Mouse (Mus musculus): ENCODE results near the gene Bmpr1b. TPM values are rescaled to one million over a fixed set of nuclear protein-coding genes. Genes with fewer than 3 reads are reported as not detected.

The Bmpr1b gene
- polyA plus RNA-seq, 1 experiment: not detected

GRCm38 (mm10) chr3:141981613-141982432, 187.4 kb downstream of the Bmpr1b start:
- Histone ChIP-seq H3K27ac (ENCODE audit: control insufficient read depth, insufficient read depth, low read depth, low read length, poor library complexity) (no peak overlapping the region), H3K4me1 (ENCODE audit: control insufficient read depth, insufficient read depth, low read length) (no peaks in the 10 kb centered on the region)
- 90% methylated on average over 24 of the region's 24 CpGs for WGBS

GRCm38 (mm10) chr3:141966244-141966643, 203.0 kb downstream of the Bmpr1b start:
- H3K27ac ChIP-seq (ENCODE audit: control insufficient read depth, insufficient read depth, low read depth, low read length, poor library complexity): no peak overlapping the region
- no peaks in the 10 kb centered on the region for H3K4me1 ChIP-seq (ENCODE audit: control insufficient read depth, insufficient read depth, low read length)
- no peak overlapping the region for H3K4me3 ChIP-seq (replicated peaks; ENCODE audit: control insufficient read depth, low read depth, low read length)
- no peak for TF ChIP-seq CTCF (IDR thresholded peaks at IDR 0.05; ENCODE audit: control insufficient read depth, insufficient read depth, low read length)
- TF ChIP-seq POLR2A (IDR thresholded peaks at IDR 0.05; ENCODE audit: borderline replicate concordance, control insufficient read depth, low read depth, low read length): no peak
- 74% methylated on average over 4 of the region's 4 CpGs for WGBS

More at GRCm38 (mm10) chr3:141981613-141982432, 187.4 kb downstream of the Bmpr1b start:
- TF ChIP-seq CTCF (IDR thresholded peaks at IDR 0.05; ENCODE audit: control insufficient read depth, insufficient read depth, low read length) (no peak), POLR2A (IDR thresholded peaks at IDR 0.05; ENCODE audit: borderline replicate concordance, control insufficient read depth, low read depth, low read length) (no peak)
- H3K4me3 ChIP-seq (replicated peaks; ENCODE audit: control insufficient read depth, low read depth, low read length): no peak overlapping the region

- 68% methylated on average over 6 of the region's 6 CpGs for WGBS
- Histone ChIP-seq H3K4me3 (replicated peaks; ENCODE audit: control insufficient read depth, low read depth, low read length) (no peak overlapping the region), H3K4me1 (ENCODE audit: control insufficient read depth, insufficient read depth, low read length) (no peaks in the 10 kb centered on the region), H3K27ac (ENCODE audit: control insufficient read depth, insufficient read depth, low read depth, low read length, poor library complexity) (no peak overlapping the region)
- TF ChIP-seq CTCF (IDR thresholded peaks at IDR 0.05; ENCODE audit: control insufficient read depth, insufficient read depth, low read length): no peak
- TF ChIP-seq POLR2A (IDR thresholded peaks at IDR 0.05; ENCODE audit: borderline replicate concordance, control insufficient read depth, low read depth, low read length): no peak
Observed at GRCm38 (mm10) chr3:141952931-141953330, 216.3 kb downstream of the Bmpr1b start.

- Histone ChIP-seq H3K4me1 (ENCODE audit: control insufficient read depth, insufficient read depth, low read length) (no peaks in the 10 kb centered on the region), H3K27ac (ENCODE audit: control insufficient read depth, insufficient read depth, low read depth, low read length, poor library complexity) (no peak overlapping the region), H3K4me3 (replicated peaks; ENCODE audit: control insufficient read depth, low read depth, low read length) (no peak overlapping the region)
- TF ChIP-seq CTCF (IDR thresholded peaks at IDR 0.05; ENCODE audit: control insufficient read depth, insufficient read depth, low read length): no peak
- WGBS: 4% methylated on average over 8 of the region's 8 CpGs
Observed at GRCm38 (mm10) chr3:141950642-141951041, 218.6 kb downstream of the Bmpr1b start.

- no peak overlapping the region for H3K27ac ChIP-seq (ENCODE audit: control insufficient read depth, insufficient read depth, low read depth, low read length, poor library complexity)
- TF ChIP-seq CTCF (IDR thresholded peaks at IDR 0.05; ENCODE audit: control insufficient read depth, insufficient read depth, low read length): no peak
- no peak for TF ChIP-seq POLR2A (IDR thresholded peaks at IDR 0.05; ENCODE audit: borderline replicate concordance, control insufficient read depth, low read depth, low read length)
- H3K4me1 ChIP-seq (ENCODE audit: control insufficient read depth, insufficient read depth, low read length): no peaks in the 10 kb centered on the region
- no peak overlapping the region for H3K4me3 ChIP-seq (replicated peaks; ENCODE audit: control insufficient read depth, low read depth, low read length)
- 70% methylated on average over 1 of the region's 1 CpGs for WGBS
Observed at GRCm38 (mm10) chr3:141948506-141948905, 220.7 kb downstream of the Bmpr1b start.

GRCm38 (mm10) chr3:141948096-141948495, 221.1 kb downstream of the Bmpr1b start:
- TF ChIP-seq POLR2A (IDR thresholded peaks at IDR 0.05; ENCODE audit: borderline replicate concordance, control insufficient read depth, low read depth, low read length) (no peak), CTCF (IDR thresholded peaks at IDR 0.05; ENCODE audit: control insufficient read depth, insufficient read depth, low read length) (no peak)
- H3K4me1 ChIP-seq (ENCODE audit: control insufficient read depth, insufficient read depth, low read length): no peaks in the 10 kb centered on the region
- 75% methylated on average over 3 of the region's 3 CpGs for WGBS
- no peak overlapping the region for H3K27ac ChIP-seq (ENCODE audit: control insufficient read depth, insufficient read depth, low read depth, low read length, poor library complexity)
- no peak overlapping the region for H3K4me3 ChIP-seq (replicated peaks; ENCODE audit: control insufficient read depth, low read depth, low read length)

GRCm38 (mm10) chr3:141946846-141947245, 222.4 kb downstream of the Bmpr1b start:
- TF ChIP-seq CTCF (IDR thresholded peaks at IDR 0.05; ENCODE audit: control insufficient read depth, insufficient read depth, low read length) (no peak), POLR2A (IDR thresholded peaks at IDR 0.05; ENCODE audit: borderline replicate concordance, control insufficient read depth, low read depth, low read length) (no peak)
- H3K4me1 ChIP-seq (ENCODE audit: control insufficient read depth, insufficient read depth, low read length): no peaks in the 10 kb centered on the region
- H3K27ac ChIP-seq (ENCODE audit: control insufficient read depth, insufficient read depth, low read depth, low read length, poor library complexity): no peak overlapping the region
- 82% methylated on average over 2 of the region's 2 CpGs for WGBS
- H3K4me3 ChIP-seq (replicated peaks; ENCODE audit: control insufficient read depth, low read depth, low read length): no peak overlapping the region

GRCm38 (mm10) chr3:141943317-141943742, 225.9 kb downstream of the Bmpr1b start:
- WGBS: 70% methylated on average over 3 of the region's 3 CpGs
- TF ChIP-seq CTCF (IDR thresholded peaks at IDR 0.05; ENCODE audit: control insufficient read depth, insufficient read depth, low read length): no peak
- no peak for TF ChIP-seq POLR2A (IDR thresholded peaks at IDR 0.05; ENCODE audit: borderline replicate concordance, control insufficient read depth, low read depth, low read length)
- no peak overlapping the region for H3K4me3 ChIP-seq (replicated peaks; ENCODE audit: control insufficient read depth, low read depth, low read length)
- H3K27ac ChIP-seq (ENCODE audit: control insufficient read depth, insufficient read depth, low read depth, low read length, poor library complexity): no peak overlapping the region
- H3K4me1 ChIP-seq (ENCODE audit: control insufficient read depth, insufficient read depth, low read length): no peaks in the 10 kb centered on the region
